Mouse (Mus musculus) thymus, adult 2 months (tissue): ENCODE measurements around the gene Gm20388.

Experiments used
- CTCF ChIP-seq: fragments of 200-500 bp; IDR thresholded peaks from 2 replicates; pipeline ENCODE4 v1.5.1; 2012; ENCODE audit warnings: mild to moderate bottlenecking, control low read depth, low read length, moderate library complexity, borderline replicate concordance; ENCODE audit not compliant: control insufficient read depth, poor library complexity, insufficient read depth; ENCODE audit errors: extremely low read depth
- POLR2A ChIP-seq: fragments of 200-500 bp; IDR thresholded peaks from 2 replicates; pipeline ENCODE4 v1.6.1; 2012; ENCODE audit warnings: mild to moderate bottlenecking, low read length, control low read depth, moderate library complexity; ENCODE audit not compliant: control insufficient read depth, poor library complexity, insufficient read depth; ENCODE audit errors: extremely low read depth

GRCm38 (mm10) chr8:121875517-121875916, 1964.9 kb downstream of the Gm20388 start:
- TF ChIP-seq CTCF = no peak
- no peak for TF ChIP-seq POLR2A
